Mouse (Mus musculus): ENCODE results near the gene Arl15. TPM values are rescaled to one million over a fixed set of nuclear protein-coding genes. Genes with fewer than 3 reads are reported as not detected.

The Arl15 gene
- polyA plus RNA-seq, 1 experiment from 2014 or later, result 12.9 TPM

GRCm38 (mm10) chr13:114051151-114051850 is 257.0 kb downstream of the Arl15 start:
- 28% methylated on average over 9 of the region's 9 CpGs for WGBS
- Histone ChIP-seq H3K27me3 (ENCODE audit: low read depth, poor library complexity, severe bottlenecking) (no peaks in the 10 kb centered on the region), H3K4me3 (no peak overlapping the region), H3K4me1 (peaks cover 6% of the 10 kb centered on the region), H3K9me3 (replicated peaks) (no peaks in the 10 kb centered on the region), H3K36me3 (no peaks in the 10 kb centered on the region), H3K27ac (no peak overlapping the region)
- no peak for DNase-seq (ENCODE audit: low spot score)

GRCm38 (mm10) chr13:114052426-114053205 is 258.3 kb downstream of the Arl15 start:
- Histone ChIP-seq H3K27ac (no peak overlapping the region), H3K4me1 (peaks cover 6% of the 10 kb centered on the region), H3K27me3 (ENCODE audit: low read depth, poor library complexity, severe bottlenecking) (no peaks in the 10 kb centered on the region), H3K9me3 (replicated peaks) (no peaks in the 10 kb centered on the region), H3K36me3 (no peaks in the 10 kb centered on the region), H3K4me3 (no peak overlapping the region)
- no peak for DNase-seq (ENCODE audit: low spot score)
- WGBS, result 66% methylated on average over 15 of the region's 15 CpGs

- Histone ChIP-seq H3K27ac (no peak overlapping the region), H3K4me1 (peaks cover 6% of the 10 kb centered on the region)
Observed at GRCm38 (mm10) chr13:114053261-114053660, 259.0 kb downstream of the Arl15 start.

GRCm38 (mm10) chr13:114055686-114056085 is 261.4 kb downstream of the Arl15 start:
- WGBS, result 89% methylated on average over 9 of the region's 9 CpGs
- Histone ChIP-seq H3K27ac (no peak overlapping the region), H3K4me1 (peaks cover 6% of the 10 kb centered on the region), H3K4me3 (no peak overlapping the region), H3K36me3 (no peaks in the 10 kb centered on the region), H3K27me3 (ENCODE audit: low read depth, poor library complexity, severe bottlenecking) (no peaks in the 10 kb centered on the region), H3K9me3 (replicated peaks) (no peaks in the 10 kb centered on the region)
- no peak for DNase-seq (ENCODE audit: low spot score)

More at GRCm38 (mm10) chr13:114053261-114053660, 259.0 kb downstream of the Arl15 start:
- Histone ChIP-seq H3K27me3 (ENCODE audit: low read depth, poor library complexity, severe bottlenecking) (no peaks in the 10 kb centered on the region), H3K4me3 (no peak overlapping the region), H3K36me3 (no peaks in the 10 kb centered on the region), H3K9me3 (replicated peaks) (no peaks in the 10 kb centered on the region)
- 95% methylated on average over 2 of the region's 2 CpGs for WGBS
- no peak for DNase-seq (ENCODE audit: low spot score)

- H3K27me3 ChIP-seq (ENCODE audit: low read depth, poor library complexity, severe bottlenecking), result no peaks in the 10 kb centered on the region
- no peak for DNase-seq (ENCODE audit: low spot score)
- WGBS, result 74% methylated on average over 6 of the region's 6 CpGs
- H3K9me3 ChIP-seq (replicated peaks), result no peaks in the 10 kb centered on the region
- no peak overlapping the region for H3K4me3 ChIP-seq
- no peaks in the 10 kb centered on the region for H3K36me3 ChIP-seq
- no peaks in the 10 kb centered on the region for H3K4me1 ChIP-seq
- H3K27ac ChIP-seq, result no peak overlapping the region
Observed at GRCm38 (mm10) chr13:114060258-114060657, 266.0 kb downstream of the Arl15 start.

- WGBS, result 93% methylated on average over 7 of the region's 7 CpGs
- Histone ChIP-seq H3K27me3 (ENCODE audit: low read depth, poor library complexity, severe bottlenecking) (no peaks in the 10 kb centered on the region), H3K4me3 (no peak overlapping the region), H3K36me3 (no peaks in the 10 kb centered on the region), H3K4me1 (no peaks in the 10 kb centered on the region), H3K9me3 (replicated peaks) (no peaks in the 10 kb centered on the region), H3K27ac (no peak overlapping the region)
- DNase-seq (ENCODE audit: low spot score), result no peak
Observed at GRCm38 (mm10) chr13:114061234-114061633, 266.9 kb downstream of the Arl15 start.

- Histone ChIP-seq H3K9me3 (replicated peaks) (no peaks in the 10 kb centered on the region), H3K4me3 (no peak overlapping the region), H3K27me3 (ENCODE audit: low read depth, poor library complexity, severe bottlenecking) (no peaks in the 10 kb centered on the region), H3K36me3 (no peaks in the 10 kb centered on the region), H3K4me1 (no peaks in the 10 kb centered on the region), H3K27ac (no peak overlapping the region)
- DNase-seq (ENCODE audit: low spot score), result no peak
- 84% methylated on average over 9 of the region's 9 CpGs for WGBS
Observed at GRCm38 (mm10) chr13:114064069-114064468, 269.8 kb downstream of the Arl15 start.

GRCm38 (mm10) chr13:114065012-114065411 is 270.7 kb downstream of the Arl15 start:
- WGBS, result 64% methylated on average over 6 of the region's 6 CpGs
- Histone ChIP-seq H3K4me1 (no peaks in the 10 kb centered on the region), H3K27me3 (ENCODE audit: low read depth, poor library complexity, severe bottlenecking) (no peaks in the 10 kb centered on the region), H3K4me3 (no peak overlapping the region), H3K9me3 (replicated peaks) (no peaks in the 10 kb centered on the region), H3K36me3 (no peaks in the 10 kb centered on the region), H3K27ac (no peak overlapping the region)
- no peak for DNase-seq (ENCODE audit: low spot score)

GRCm38 (mm10) chr13:114068421-114068820 is 274.1 kb downstream of the Arl15 start:
- no peak overlapping the region for H3K4me3 ChIP-seq
- H3K4me1 ChIP-seq, result no peaks in the 10 kb centered on the region
- H3K9me3 ChIP-seq (replicated peaks), result no peaks in the 10 kb centered on the region
- 94% methylated on average over 5 of the region's 5 CpGs for WGBS
- no peak overlapping the region for H3K27ac ChIP-seq
- DNase-seq (ENCODE audit: low spot score), result no peak
- H3K36me3 ChIP-seq, result no peaks in the 10 kb centered on the region
- H3K27me3 ChIP-seq (ENCODE audit: low read depth, poor library complexity, severe bottlenecking), result no peaks in the 10 kb centered on the region

GRCm38 (mm10) chr13:114071439-114071838 is 277.1 kb downstream of the Arl15 start:
- Histone ChIP-seq H3K9me3 (replicated peaks) (no peaks in the 10 kb centered on the region), H3K27me3 (ENCODE audit: low read depth, poor library complexity, severe bottlenecking) (no peaks in the 10 kb centered on the region), H3K4me1 (no peaks in the 10 kb centered on the region), H3K4me3 (no peak overlapping the region), H3K36me3 (no peaks in the 10 kb centered on the region), H3K27ac (no peak overlapping the region)
- WGBS, result 97% methylated on average over 7 of the region's 7 CpGs
- no peak for DNase-seq (ENCODE audit: low spot score)

GRCm38 (mm10) chr13:114074471-114074870 is 280.2 kb downstream of the Arl15 start:
- Histone ChIP-seq H3K27ac (no peak overlapping the region), H3K4me3 (no peak overlapping the region), H3K27me3 (ENCODE audit: low read depth, poor library complexity, severe bottlenecking) (no peaks in the 10 kb centered on the region), H3K36me3 (no peaks in the 10 kb centered on the region), H3K9me3 (replicated peaks) (no peaks in the 10 kb centered on the region), H3K4me1 (0 out of 2 replicates have a peak, but pooled peaks cover 3% of the 10 kb centered on the region)
- DNase-seq (ENCODE audit: low spot score), result no peak
- WGBS, result 60% methylated on average over 8 of the region's 8 CpGs

GRCm38 (mm10) chr13:114075724-114076384 is 281.5 kb downstream of the Arl15 start:
- WGBS, result 72% methylated on average over 9 of the region's 9 CpGs
- H3K36me3 ChIP-seq, result no peaks in the 10 kb centered on the region
- no peak for DNase-seq (ENCODE audit: low spot score)

GRCm38 (mm10) chr13:114077181-114077580 is 282.9 kb downstream of the Arl15 start:
- Histone ChIP-seq H3K9me3 (replicated peaks) (no peaks in the 10 kb centered on the region), H3K36me3 (no peaks in the 10 kb centered on the region), H3K27ac (no peak overlapping the region), H3K27me3 (ENCODE audit: low read depth, poor library complexity, severe bottlenecking) (no peaks in the 10 kb centered on the region), H3K4me3 (no peak overlapping the region), H3K4me1 (peaks cover 3% of the 10 kb centered on the region; the same call in 1 of the 2 replicates)
- 89% methylated on average over 9 of the region's 9 CpGs for WGBS
- no peak for DNase-seq (ENCODE audit: low spot score)

More at GRCm38 (mm10) chr13:114075724-114076384, 281.5 kb downstream of the Arl15 start:
- peaks cover 3% of the 10 kb centered on the region; the same call in 1 of the 2 replicates for H3K4me1 ChIP-seq
- no peaks in the 10 kb centered on the region for H3K27me3 ChIP-seq (ENCODE audit: low read depth, poor library complexity, severe bottlenecking)
- H3K27ac ChIP-seq, result no peak overlapping the region
- no peak overlapping the region for H3K4me3 ChIP-seq
- H3K9me3 ChIP-seq (replicated peaks), result no peaks in the 10 kb centered on the region
